Mouse (Mus musculus) cerebellum, adult 8-10 months (tissue): ENCODE data around the gene Kif26b.

Source experiments
- DNase-seq: peaks from one replicate; pipeline ENCODE4 v3.0.0; 2022

Gene Kif26b

GRCm38 (mm10) chr1:178542415-178542814 is 13.5 kb downstream of the Kif26b start:
- DNase-seq, result no peak

- DNase-seq, result no peak
These were observed 14.3 kb downstream of the Kif26b start for GRCm38 (mm10) chr1:178542990-178543944.

GRCm38 (mm10) chr1:178544585-178544984 is 15.7 kb downstream of the Kif26b start:
- no peak for DNase-seq

GRCm38 (mm10) chr1:178549576-178549975 is 20.7 kb downstream of the Kif26b start:
- DNase-seq, result peak; percentile 51

GRCm38 (mm10) chr1:178550477-178551047 is 21.6 kb downstream of the Kif26b start:
- no peak for DNase-seq

- DNase-seq, result no peak
These were observed 23.5 kb downstream of the Kif26b start for GRCm38 (mm10) chr1:178552278-178552897.

- DNase-seq, result no peak
These were observed 24.0 kb downstream of the Kif26b start for GRCm38 (mm10) chr1:178552898-178553284.

GRCm38 (mm10) chr1:178556226-178556625 is 27.3 kb downstream of the Kif26b start:
- no peak for DNase-seq

GRCm38 (mm10) chr1:178560043-178560442 is 31.1 kb downstream of the Kif26b start:
- no peak for DNase-seq

GRCm38 (mm10) chr1:178563834-178564233 is 34.9 kb downstream of the Kif26b start:
- DNase-seq, result peak; percentile 48

- no peak for DNase-seq
These were observed 35.9 kb downstream of the Kif26b start for GRCm38 (mm10) chr1:178564800-178565199.

- DNase-seq, result no peak
These were observed 39.9 kb downstream of the Kif26b start for GRCm38 (mm10) chr1:178568551-178569545.

GRCm38 (mm10) chr1:178571009-178571408 is 42.1 kb downstream of the Kif26b start:
- no peak for DNase-seq

- DNase-seq, result no peak
These were observed 43.0 kb downstream of the Kif26b start for GRCm38 (mm10) chr1:178571885-178572444.

- no peak for DNase-seq
These were observed 44.6 kb downstream of the Kif26b start for GRCm38 (mm10) chr1:178573406-178574032.

GRCm38 (mm10) chr1:178575706-178576105 is 46.8 kb downstream of the Kif26b start:
- DNase-seq, result no peak

- DNase-seq, result no peak
These were observed 48.0 kb downstream of the Kif26b start for GRCm38 (mm10) chr1:178576926-178577325.

- DNase-seq, result no peak
These were observed 56.6 kb downstream of the Kif26b start for GRCm38 (mm10) chr1:178585366-178586020.

GRCm38 (mm10) chr1:178590229-178591171 is 61.6 kb downstream of the Kif26b start:
- no peak for DNase-seq

GRCm38 (mm10) chr1:178597113-178597512 is 68.2 kb downstream of the Kif26b start:
- no peak for DNase-seq
